Mouse (Mus musculus) adipocyte (in vitro differentiated cells): ENCODE data around the gene Mlana.

Experiments used
- DNase-seq: peaks from one replicate; pipeline ENCODE4 v3.0.0-alpha.2; 2016; ENCODE audit warnings: low spot score

The Mlana gene

DNA sequence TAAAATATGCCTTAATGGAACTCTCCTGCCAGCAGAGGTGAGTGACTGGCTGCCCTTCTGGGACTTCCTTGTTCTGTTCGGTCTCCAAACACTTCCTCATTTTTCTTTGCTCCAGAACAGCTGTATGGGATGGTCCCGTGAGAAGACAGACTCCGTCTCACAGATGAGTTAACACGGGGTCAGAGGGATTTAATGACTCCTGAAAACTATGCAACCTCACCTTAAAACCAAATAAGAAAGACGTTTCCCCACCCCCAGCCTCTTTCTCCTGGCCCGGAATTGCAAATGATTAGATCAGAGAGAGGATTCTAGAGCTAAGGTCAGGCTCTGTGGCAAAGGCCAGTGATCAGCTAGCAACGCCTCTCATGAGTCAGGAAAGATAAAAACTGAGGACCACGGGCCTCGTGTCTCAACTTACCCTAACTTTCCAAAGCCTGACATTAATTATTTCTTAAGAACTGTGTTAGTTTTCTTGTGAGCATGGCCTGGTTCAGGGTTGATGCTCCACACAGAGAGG, 22.0 kb upstream of the Mlana start:
- DNase-seq = peak; percentile 60

DNA sequence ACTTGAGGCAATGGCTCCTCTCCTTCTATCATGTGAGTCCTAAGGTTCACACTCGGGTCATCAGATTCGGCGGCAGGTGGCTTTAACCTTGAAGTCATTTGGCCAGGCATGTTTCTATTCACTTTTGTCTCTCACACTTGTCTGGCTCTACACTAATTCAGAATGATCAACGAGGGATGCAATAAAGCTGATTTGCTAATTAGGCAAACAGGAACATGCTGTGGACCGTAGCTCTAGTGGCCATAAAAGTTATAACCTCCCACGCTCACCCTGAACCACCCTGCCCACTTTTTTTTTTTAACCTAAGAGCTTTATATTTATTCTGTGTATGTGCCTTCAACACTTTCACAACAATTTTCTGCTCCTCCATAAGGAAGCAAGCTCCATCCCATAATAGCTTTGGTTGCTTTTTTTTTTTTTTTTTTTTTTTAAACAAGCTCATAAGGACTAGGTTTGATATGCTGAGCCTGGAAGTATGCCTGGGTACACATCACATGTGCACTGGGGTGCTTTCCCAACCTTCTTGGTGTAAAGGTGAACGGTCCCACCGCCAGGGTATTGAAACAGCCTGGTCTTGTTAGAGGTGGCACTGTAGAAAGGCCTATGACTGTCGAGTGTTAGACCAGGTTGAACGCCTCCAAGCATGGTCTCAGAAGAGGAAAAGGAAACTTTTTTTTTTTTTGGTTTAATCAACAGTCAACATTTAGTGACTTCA, 21.0 kb upstream of the Mlana start:
- DNase-seq = peak; percentile 77

- DNase-seq = no peak
These were observed 19.3 kb upstream of the Mlana start for GRCm38 (mm10) chr19:29678181-29678778.

DNA sequence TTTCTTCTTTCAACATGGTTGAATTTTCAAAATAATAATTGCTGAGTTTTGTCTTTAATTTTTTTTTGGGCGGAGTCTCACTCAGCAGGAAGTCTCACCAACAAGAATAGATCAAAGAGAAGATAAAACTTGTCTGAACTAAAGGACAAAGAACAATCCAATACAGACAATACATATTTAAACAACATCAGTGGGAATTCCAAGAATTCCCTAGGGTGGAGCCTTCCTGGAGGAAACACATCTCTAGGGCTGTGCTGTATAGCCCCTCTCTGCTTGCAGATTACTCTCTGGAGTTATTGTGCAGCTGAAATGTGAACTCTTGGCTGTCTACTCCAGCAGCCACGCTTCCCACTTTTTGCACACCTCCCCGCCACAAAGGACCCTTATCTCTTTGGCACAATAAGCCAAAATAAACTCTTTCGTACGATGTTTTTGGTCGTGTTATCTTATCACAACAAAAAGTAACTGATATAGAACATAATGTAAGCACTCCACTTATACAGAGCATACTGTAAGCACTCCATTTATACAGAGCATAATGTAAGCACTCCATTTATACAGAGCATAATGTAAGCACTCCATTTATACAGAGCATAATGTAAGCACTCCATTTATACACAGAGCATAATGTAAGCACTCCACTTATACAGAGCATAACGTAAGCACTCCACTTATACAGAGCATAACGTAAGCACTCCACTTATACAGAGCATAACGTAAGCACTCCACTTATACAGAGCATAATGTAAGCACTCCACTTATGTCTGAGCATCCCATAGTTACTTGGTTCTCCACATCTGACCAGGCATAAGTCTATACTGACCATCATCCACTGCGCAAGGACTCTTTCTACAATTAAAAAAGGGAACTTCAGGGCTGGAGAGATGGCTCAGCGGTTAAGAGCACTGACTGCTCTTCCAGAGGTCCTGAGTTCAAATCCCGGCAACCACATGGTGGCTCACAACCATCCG, 17.2 kb upstream of the Mlana start:
- no peak for DNase-seq

DNA sequence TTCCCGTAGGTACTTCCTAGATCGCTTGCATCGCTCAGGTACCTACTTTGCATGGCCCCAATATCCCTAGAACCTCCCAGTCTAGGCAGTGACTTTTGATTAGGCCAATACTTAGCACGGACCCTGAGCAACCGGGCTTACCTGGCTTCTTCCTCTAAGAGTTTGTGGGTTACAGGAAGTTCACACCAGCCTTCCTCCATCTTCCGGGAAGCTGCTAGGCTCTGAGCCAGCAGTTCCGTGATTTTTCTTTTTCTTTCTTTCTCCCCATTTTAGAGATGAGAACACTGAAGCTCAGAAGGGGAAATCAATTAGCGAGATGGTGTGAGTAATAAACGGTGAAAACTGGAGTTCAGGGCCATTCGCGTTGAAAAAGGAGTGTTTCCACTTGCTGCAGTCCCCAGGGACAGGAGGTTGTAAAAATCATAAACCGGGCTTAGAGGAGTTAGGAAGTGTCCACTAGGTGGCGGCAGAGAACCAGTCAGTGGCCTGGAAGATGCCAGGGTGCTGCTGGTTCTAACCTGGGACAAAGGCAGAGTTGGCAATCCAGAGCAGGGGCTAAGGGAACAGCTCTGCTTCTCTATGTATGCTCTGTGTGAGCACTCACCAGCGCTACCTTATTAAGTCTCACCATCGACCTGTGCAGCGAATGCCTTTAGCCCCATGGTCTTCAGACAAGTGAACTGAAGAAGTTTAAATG, 13.6 kb upstream of the Mlana start:
- DNase-seq = peak; percentile 94

DNA sequence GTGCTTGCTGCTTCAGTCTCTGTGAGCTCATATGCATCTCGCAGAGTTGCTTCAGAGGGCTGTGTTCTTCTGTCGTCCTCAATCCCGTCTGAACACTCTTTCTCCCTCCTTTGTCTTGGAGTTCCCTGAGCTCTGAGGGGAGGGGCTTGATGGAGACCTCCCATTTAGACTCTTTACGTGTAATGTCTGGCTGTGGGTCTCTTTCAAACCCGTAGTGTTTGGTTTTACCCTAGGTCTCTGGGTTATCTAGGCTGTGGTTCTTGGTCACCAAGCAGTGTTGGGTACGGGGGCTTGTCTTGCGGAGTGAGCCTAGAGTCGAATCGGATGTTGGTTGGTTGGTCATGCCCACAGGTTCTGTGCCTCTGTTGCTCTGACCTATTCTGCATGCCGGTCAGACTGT, 2.6 kb upstream of the Mlana start:
- no peak for DNase-seq

- DNase-seq = no peak
These were observed 1.3 kb upstream of the Mlana start for GRCm38 (mm10) chr19:29696309-29696708.

- no peak for DNase-seq
These were observed 784 bp upstream of the Mlana start for GRCm38 (mm10) chr19:29696840-29697239.

DNA sequence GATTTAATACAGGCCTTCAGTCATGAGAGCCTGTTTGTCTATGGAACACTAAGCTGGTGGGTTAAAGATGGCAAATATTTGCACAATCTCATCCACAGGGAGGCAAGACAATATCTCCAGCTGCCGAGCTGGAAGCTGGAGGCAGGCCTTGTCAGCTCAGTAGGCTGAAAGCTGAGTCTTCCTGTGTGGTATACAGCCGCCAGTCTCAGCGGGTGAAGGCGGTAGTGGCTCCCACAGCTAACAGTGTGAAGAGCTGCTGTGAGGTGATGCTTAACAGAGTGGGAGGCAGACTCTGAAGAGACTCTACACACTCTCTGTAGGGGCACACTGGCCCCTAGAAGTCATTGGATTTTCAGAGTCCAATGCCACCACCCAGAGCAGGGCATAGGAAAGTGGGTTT, 4.1 kb downstream of the Mlana start:
- no peak for DNase-seq

GRCm38 (mm10) chr19:29704436-29704835, 6.8 kb downstream of the Mlana start:
- no peak for DNase-seq

DNA sequence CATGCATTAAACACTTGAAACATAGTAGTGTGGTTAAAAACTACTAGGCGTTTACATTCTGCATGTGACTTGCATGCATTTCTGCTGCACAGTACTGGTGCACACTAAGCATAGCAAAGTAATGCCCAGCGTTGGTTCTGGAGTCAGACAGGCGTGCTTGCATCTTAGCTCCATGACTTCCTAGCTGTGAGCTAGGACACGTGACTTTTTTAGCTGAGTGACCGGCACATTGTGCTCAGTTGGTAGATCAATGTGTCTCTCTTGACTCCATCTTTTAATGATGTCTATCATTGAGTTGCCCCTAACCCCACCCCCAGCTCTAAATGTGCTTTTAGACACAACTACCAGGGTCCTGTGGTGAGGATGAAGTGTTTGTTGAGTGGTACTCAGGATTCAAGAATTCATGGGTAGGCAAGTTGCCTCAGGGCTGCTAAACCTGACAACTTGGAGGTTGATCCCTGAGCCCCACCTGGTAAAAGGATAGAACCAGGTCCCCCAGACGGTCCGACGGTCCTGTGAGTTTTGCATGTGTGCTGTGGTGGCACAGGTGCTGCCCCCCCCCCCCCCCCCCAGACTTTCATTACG, 9.8 kb downstream of the Mlana start:
- DNase-seq = no peak

- no peak for DNase-seq
These were observed 10.4 kb downstream of the Mlana start for GRCm38 (mm10) chr19:29708003-29708402.

DNA sequence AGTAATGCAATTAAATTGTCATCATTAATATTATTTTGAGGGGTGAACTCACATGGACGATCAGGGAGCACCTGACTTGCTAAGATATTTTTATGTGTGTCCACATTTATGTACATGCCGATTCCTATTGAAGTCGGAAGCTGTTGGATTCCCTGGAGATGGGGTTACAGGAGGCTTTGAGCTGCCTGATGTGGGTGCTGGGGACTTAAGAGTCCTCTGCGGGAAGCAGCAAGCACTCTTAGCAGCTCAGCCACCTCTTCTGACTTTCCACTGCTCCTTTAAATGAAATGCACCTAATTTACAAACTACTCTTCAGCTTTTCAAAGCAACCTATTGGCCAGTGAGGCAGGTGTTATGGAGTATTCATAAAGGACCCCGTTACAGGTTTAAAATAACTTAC, 10.8 kb downstream of the Mlana start:
- DNase-seq = no peak

DNA sequence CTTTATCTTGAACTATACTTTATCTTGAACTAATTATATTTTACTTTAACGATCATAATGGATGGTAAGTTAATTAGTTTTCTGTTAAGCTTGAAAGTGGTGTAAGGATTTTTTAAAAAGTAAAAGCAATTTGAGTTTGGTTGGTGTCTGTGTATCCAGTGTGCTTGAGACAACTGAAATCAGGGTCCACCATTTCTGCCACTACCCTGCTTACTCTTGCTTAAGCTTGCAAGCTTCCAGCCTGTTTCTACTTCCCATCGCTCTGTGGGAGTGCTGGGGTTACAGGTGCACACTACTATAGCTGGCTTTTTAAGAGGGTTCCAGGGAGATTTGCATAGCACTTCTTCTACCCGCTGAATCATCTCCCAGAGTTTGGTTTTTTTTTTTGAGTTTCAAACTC, 11.8 kb downstream of the Mlana start:
- DNase-seq = no peak

GRCm38 (mm10) chr19:29713451-29713850, 15.8 kb downstream of the Mlana start:
- DNase-seq = no peak

DNA sequence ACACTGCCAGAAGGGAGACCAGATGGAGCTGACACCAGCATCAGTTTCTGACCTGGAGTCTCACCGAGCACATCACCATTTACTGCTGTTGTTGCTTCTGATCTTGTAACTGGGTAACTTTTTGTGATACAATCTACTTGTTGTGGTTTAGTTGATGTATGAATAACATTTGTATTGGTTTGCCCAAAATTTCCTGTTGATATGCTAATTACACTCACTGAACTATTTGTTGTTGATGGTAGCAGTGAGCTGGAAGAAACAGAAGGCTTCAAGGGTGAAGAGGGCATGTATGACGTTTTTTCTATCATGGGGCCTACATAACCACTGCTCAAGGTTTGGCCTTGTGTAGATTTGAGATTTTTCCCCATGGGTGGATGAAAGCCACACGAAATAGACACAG, 20.2 kb downstream of the Mlana start:
- no peak for DNase-seq

DNA sequence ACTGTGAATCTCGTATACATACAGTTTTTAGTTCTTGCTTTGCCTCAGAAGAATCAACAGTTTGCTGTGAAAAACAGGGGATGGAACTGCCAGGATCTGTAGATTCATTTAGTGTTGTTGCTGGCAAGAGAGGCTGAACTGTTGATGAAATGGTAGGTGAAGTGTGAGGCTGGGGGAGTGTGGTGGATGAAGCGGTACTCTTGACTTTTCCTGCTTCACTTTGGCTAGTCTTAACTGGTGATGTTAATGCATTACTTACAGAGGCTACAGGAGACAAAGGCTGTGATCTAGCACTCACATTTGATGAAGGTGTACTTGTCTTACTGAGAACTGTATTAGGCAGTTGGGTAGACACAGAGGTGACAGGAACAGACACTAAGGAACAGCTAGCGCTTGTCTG, 20.9 kb downstream of the Mlana start:
- no peak for DNase-seq

GRCm38 (mm10) chr19:29735421-29735820, 37.8 kb downstream of the Mlana start:
- no peak for DNase-seq

- peak; percentile 12 for DNase-seq
These were observed 42.0 kb downstream of the Mlana start for GRCm38 (mm10) chr19:29739608-29740007.

DNA sequence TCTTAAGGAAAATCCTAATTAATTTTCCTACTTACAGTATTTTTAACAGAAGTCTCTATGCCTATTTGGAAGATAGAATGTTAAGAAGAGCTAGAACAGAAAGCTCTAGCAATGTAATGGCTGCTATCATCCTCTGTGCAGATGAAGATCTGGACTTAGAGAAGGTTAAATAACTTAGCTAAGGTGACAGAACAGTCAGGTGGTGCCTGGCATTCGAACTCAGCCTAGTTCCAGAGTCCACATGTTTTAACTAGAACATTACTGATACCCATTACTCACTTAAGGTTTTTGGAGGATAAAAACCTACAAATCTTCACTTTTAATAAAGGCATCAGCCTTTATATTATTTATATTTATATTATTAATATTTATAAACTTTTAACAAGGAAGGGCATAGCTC, 43.0 kb downstream of the Mlana start:
- no peak for DNase-seq

DNA sequence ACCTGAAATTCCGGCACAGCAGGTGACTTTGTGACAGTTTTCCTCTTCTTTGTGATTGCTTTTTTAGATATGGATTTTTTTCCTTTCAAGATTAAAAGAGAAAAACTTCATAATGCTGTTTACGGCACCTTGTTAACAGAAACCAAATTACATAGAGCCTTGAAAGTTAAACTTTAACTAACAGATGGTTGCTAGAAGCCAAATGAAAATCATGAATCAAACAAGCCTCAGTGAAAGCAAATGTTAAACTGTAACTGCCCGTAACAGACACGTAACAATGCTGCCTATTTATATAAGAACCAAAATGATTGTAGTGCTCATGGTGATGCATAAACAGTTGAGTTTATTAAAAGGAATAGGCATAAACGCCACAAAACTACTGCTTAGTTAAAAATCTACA, 45.9 kb downstream of the Mlana start:
- DNase-seq = no peak

GRCm38 (mm10) chr19:29750994-29751393, 53.4 kb downstream of the Mlana start:
- DNase-seq = no peak
